Mouse (Mus musculus) stomach, embryonic 16.5 days (tissue): ENCODE data around the gene Mc1r. TPM values are rescaled to one million over a fixed set of nuclear protein-coding genes. Genes with fewer than 3 reads are reported as not detected.

Experiments
- ATAC-seq: fragments of 200-750 bp; cut with Nextera tagmentation; 2 replicates; pipeline ENCODE4 v1.8.0; 2017; ENCODE audit warnings: moderate number of reproducible peaks, moderate TSS enrichment; ENCODE audit not compliant: insufficient read depth, low FRiP score
- H3K27ac ChIP-seq: fragments of 300-500 bp; sonication (generic); 2 replicates; pipeline ENCODE4 v1.5.1; 2014; ENCODE audit warnings: low read length
- H3K27me3 ChIP-seq: fragments of 300-500 bp; sonication (generic); 2 replicates; pipeline ENCODE4 v1.6.1; 2014; ENCODE audit warnings: low read length, control low read depth, mixed read lengths; ENCODE audit not compliant: control insufficient read depth, insufficient read depth
- H3K36me3 ChIP-seq: fragments of 300-500 bp; sonication (generic); 2 replicates; pipeline ENCODE4 v1.6.1; 2014; ENCODE audit warnings: low read length; ENCODE audit not compliant: control insufficient read depth, insufficient read depth
- H3K4me1 ChIP-seq: fragments of 300-500 bp; sonication (generic); 2 replicates; pipeline ENCODE4 v1.6.1; 2014; ENCODE audit warnings: low read length, control low read depth, mixed read lengths; ENCODE audit not compliant: control insufficient read depth, insufficient read depth
- H3K4me2 ChIP-seq: fragments of 300-500 bp; sonication (generic); 2 replicates; pipeline ENCODE4 v1.6.1; 2014; ENCODE audit warnings: low read depth, low read length, mixed read lengths
- H3K4me3 ChIP-seq: fragments of 300-500 bp; sonication (generic); replicated peaks from 2 replicates; pipeline ENCODE4 v1.5.1; 2014; ENCODE audit warnings: mild to moderate bottlenecking, low read length
- H3K9ac ChIP-seq: fragments of 300-500 bp; sonication (generic); 2 replicates; pipeline ENCODE4 v1.6.1; 2014; ENCODE audit warnings: low read length
- H3K9me3 ChIP-seq: fragments of 300-500 bp; sonication (generic); replicated peaks from 2 replicates; pipeline ENCODE4 v1.6.1; 2016; ENCODE audit warnings: low read length, control low read depth; ENCODE audit not compliant: control insufficient read depth
- WGBS: fragments of 180-500 bp; shearing (Covaris S2); extraction: QIAGEN DNeasy Blood & Tissue Kit; methylation state at CpG from one replicate; pipeline ENCODE4 v1.1.7; 2014; 5-methylcytosine and 5-hydroxymethylcytosine counted together
- polyA plus RNA-seq: library from polyadenylated mRNA; unstranded; fragments of >200 nt; fragmentation: Nextera tagmentation; extraction: Ambion mirVana; gene quantifications from 2 replicates; pipeline ENCODE4 v1.2.1, GENCODE M21; 2015

Gene Mc1r
- polyA plus RNA-seq, 1 experiment from 2014 or later = not detected

- no peak overlapping the region for H3K27ac ChIP-seq
Measured at GRCm38 (mm10) chr8:123387041-123387440, 19.9 kb upstream of the Mc1r start.

DNA sequence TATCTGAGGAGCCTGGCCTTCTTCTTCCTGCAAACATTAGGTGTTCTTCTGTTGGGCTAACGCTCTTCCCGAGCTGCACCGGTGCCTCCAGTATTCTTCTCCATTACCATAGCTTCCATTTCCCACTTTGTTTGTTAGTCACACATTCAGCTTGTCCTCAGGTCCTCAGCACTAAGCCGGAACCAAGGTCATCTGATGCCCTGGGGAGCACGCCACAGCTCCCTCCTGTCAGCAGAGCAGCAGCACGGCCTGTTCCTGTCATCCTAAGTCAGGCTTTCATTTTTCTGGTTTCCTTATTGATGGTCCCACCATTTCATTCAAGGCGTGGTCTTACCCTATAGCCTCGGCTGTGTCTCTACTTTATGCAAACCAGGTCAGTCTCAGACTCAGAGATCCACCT is 19.1 kb upstream of the Mc1r start:
- Histone ChIP-seq H3K4me3 (no peak overlapping the region), H3K9me3 (no peaks in the 10 kb centered on the region), H3K27ac (no peak overlapping the region), H3K36me3 (peaks cover 53% of the 10 kb centered on the region), H3K9ac (no peak overlapping the region), H3K4me1 (no peaks in the 10 kb centered on the region), H3K27me3 (no peaks in the 10 kb centered on the region), H3K4me2 (no peak overlapping the region)
- no peak for ATAC-seq
- WGBS = 90% methylated on average over 8 of the region's 8 CpGs

More at GRCm38 (mm10) chr8:123387041-123387440, 19.9 kb upstream of the Mc1r start:
- no peak overlapping the region for H3K4me3 ChIP-seq
- peaks cover 51% of the 10 kb centered on the region for H3K36me3 ChIP-seq
- no peak overlapping the region for H3K4me2 ChIP-seq
- H3K4me1 ChIP-seq = no peaks in the 10 kb centered on the region
- H3K9ac ChIP-seq = no peak overlapping the region
- no peak for ATAC-seq
- WGBS = 76% methylated on average over 3 of the region's 3 CpGs
- H3K9me3 ChIP-seq = no peaks in the 10 kb centered on the region
- no peaks in the 10 kb centered on the region for H3K27me3 ChIP-seq

GRCm38 (mm10) chr8:123389026-123389425 is 17.9 kb upstream of the Mc1r start:
- peak; percentile 48; the same call in 1 of the 2 replicates for ATAC-seq
- 91% methylated on average over 7 of the region's 7 CpGs for WGBS
- peaks cover 52% of the 10 kb centered on the region for H3K36me3 ChIP-seq

DNA sequence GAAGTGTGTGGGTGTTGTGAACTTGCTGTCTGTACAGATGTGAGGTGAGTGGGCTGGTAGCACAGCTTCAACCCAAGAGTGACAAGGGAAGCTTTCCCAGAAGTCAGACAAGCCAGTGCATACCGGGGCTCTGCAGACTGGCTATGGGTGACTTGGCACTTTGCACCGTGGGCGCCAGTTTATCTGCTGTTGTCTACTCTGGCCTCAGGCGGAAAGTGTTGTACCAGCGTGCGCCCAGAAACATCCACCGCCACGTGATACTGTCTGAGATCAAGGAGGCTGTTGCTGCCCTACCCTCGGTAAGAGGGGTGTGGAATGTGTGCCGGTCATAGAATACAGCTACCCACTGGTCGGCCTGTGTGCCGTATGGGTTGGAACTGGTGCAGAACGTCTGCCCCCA is 8.6 kb upstream of the Mc1r start:
- Histone ChIP-seq H3K4me1 (no peaks in the 10 kb centered on the region), H3K4me3 (no peak overlapping the region), H3K9ac (no peak overlapping the region), H3K9me3 (no peaks in the 10 kb centered on the region), H3K27ac (no peak overlapping the region), H3K36me3 (peaks cover 47% of the 10 kb centered on the region), H3K4me2 (no peak overlapping the region), H3K27me3 (no peaks in the 10 kb centered on the region)
- ATAC-seq = no peak
- WGBS = 92% methylated on average over 13 of the region's 13 CpGs

More at GRCm38 (mm10) chr8:123389026-123389425, 17.9 kb upstream of the Mc1r start:
- Histone ChIP-seq H3K9me3 (no peaks in the 10 kb centered on the region), H3K27me3 (no peaks in the 10 kb centered on the region), H3K9ac (no peak overlapping the region), H3K27ac (no peak overlapping the region), H3K4me2 (no peak overlapping the region), H3K4me1 (no peaks in the 10 kb centered on the region), H3K4me3 (no peak overlapping the region)

DNA sequence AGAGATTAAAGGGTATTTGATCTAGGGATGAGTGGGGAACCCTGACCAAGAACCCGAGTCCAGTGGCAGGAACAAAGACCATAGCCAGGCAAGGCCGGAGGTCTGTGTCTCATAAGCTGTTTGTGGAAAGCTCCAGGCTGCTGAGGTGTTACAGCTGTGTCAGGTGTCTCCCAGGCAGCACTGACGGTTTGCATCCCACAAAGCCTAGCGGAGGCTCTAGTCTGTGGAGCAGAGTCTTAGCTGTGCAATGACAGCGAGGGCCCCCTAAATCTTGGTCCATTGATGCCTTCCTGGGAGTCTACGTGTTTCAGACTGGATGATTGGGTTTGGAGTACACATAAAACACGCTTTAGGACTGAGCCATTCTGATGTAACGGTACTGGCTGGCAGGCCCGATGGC is 5.0 kb upstream of the Mc1r start:
- Histone ChIP-seq H3K27me3 (0 out of 2 replicates have a peak, but pooled peaks cover under 1% of the 10 kb centered on the region), H3K4me1 (no peaks in the 10 kb centered on the region), H3K9ac (no peak overlapping the region), H3K4me3 (no peak overlapping the region), H3K36me3 (peaks cover 26% of the 10 kb centered on the region; the same call in 1 of the 2 replicates), H3K4me2 (no peak overlapping the region), H3K9me3 (no peaks in the 10 kb centered on the region), H3K27ac (no peak overlapping the region)
- 81% methylated on average over 9 of the region's 9 CpGs for WGBS
- no peak for ATAC-seq

GRCm38 (mm10) chr8:123402730-123403326 is 4.1 kb upstream of the Mc1r start:
- 0 out of 2 replicates have a peak, but pooled peaks have one; percentile 26 for ATAC-seq
- 80% methylated on average over 9 of the region's 9 CpGs for WGBS
- H3K27ac ChIP-seq = no peak overlapping the region
- no peak overlapping the region for H3K4me2 ChIP-seq
- H3K9me3 ChIP-seq = no peaks in the 10 kb centered on the region
- no peaks in the 10 kb centered on the region for H3K4me1 ChIP-seq
- no peak overlapping the region for H3K4me3 ChIP-seq
- no peak overlapping the region for H3K9ac ChIP-seq
- H3K36me3 ChIP-seq = peaks cover 19% of the 10 kb centered on the region; the same call in 1 of the 2 replicates
- H3K27me3 ChIP-seq = peaks cover 9% of the 10 kb centered on the region; the same call in 1 of the 2 replicates

DNA sequence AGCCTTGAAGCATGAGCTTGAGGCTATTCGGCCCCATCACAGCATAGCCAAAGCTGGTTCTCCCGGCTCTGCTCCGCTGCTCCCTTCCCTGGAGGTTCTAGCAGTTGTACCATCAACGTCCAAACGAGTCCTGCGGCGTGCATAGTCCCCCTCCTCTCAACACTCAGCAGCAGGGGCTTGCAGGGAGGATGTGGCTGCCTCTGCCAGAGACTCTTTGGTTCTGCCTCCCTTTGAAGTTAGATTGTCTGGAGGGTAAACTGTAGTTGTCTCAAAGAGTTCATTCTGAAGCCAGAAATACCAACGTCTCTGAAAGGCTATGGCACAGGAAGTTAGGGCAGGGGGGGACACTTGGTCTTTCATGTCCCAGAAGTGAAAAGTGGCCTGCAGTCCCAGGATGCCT is 2.4 kb upstream of the Mc1r start:
- Histone ChIP-seq H3K4me1 (no peaks in the 10 kb centered on the region), H3K4me2 (no peak overlapping the region), H3K9ac (0 out of 2 replicates have a peak overlapping the region, but pooled peaks have one; percentile 4), H3K9me3 (no peaks in the 10 kb centered on the region), H3K27me3 (peaks cover 21% of the 10 kb centered on the region; the same call in 1 of the 2 replicates), H3K4me3 (no peak overlapping the region), H3K27ac (no peak overlapping the region), H3K36me3 (peaks cover 8% of the 10 kb centered on the region; the same call in 1 of the 2 replicates)
- WGBS = 56% methylated on average over 8 of the region's 8 CpGs
- no peak for ATAC-seq

GRCm38 (mm10) chr8:123407612-123408011 is 705 bp downstream of the Mc1r start:
- Histone ChIP-seq H3K9ac (no peak overlapping the region), H3K27me3 (peaks cover 51% of the 10 kb centered on the region), H3K4me3 (no peak overlapping the region), H3K4me2 (no peak overlapping the region), H3K9me3 (no peaks in the 10 kb centered on the region), H3K36me3 (peaks cover 6% of the 10 kb centered on the region; the same call in 1 of the 2 replicates), H3K4me1 (peaks cover 7% of the 10 kb centered on the region), H3K27ac (no peak overlapping the region)
- no peak for ATAC-seq
- 86% methylated on average over 13 of the region's 13 CpGs for WGBS

GRCm38 (mm10) chr8:123408586-123409544 is 2.0 kb downstream of the Mc1r start:
- 69% methylated on average over 9 of the region's 9 CpGs for WGBS
- no peak overlapping the region for H3K27ac ChIP-seq
- H3K27me3 ChIP-seq = peaks cover 62% of the 10 kb centered on the region
- H3K4me1 ChIP-seq = peaks cover 7% of the 10 kb centered on the region
- H3K4me2 ChIP-seq = no peak overlapping the region
- H3K9me3 ChIP-seq = no peaks in the 10 kb centered on the region
- ATAC-seq = peak; percentile 23; the same call in 1 of the 2 replicates
- H3K9ac ChIP-seq = no peak overlapping the region
- no peak overlapping the region for H3K4me3 ChIP-seq
- no peaks in the 10 kb centered on the region for H3K36me3 ChIP-seq
